In the genomic region with DNA sequence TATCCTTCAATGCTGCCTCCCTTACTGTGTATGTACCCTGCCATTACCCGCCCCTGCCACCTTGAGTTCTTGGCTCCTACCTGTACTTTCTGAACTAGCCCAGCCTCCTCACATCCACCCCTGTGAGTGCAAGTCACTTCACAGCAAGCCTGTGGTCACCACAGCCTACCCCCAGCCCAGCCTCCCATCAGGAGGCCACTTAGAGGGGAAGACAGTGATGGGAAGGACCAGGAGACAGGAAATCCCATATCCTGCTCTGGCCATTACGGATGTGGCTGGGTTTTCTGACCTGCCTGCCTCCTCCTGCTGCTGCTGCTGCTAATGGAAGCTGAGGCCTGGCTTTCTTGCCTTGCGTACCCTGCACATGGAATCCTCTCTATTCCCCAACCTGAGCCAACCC, we compare ENCODE assay signal across 8 mouse cellular contexts. TPM values are rescaled to one million over a fixed set of nuclear protein-coding genes. Genes with fewer than 3 reads are reported as not detected.
DNase-seq lines count a peak whose midpoint lies in the region; ATAC-seq and TF ChIP-seq lines count a peak whose summit lies in the region.

No protein-coding gene starts in this region.

- H3K27me3 ChIP-seq in midbrain, embryonic 14.5 days (ENCODE audit: control insufficient read depth, insufficient read depth, low read length) = no peaks in the 10 kb centered on the region
- no peaks in the 10 kb centered on the region for H3K27me3 ChIP-seq in midbrain, embryonic 15.5 days (replicated peaks)
- no peaks in the 10 kb centered on the region for H3K27me3 ChIP-seq in stomach, postnatal 0 days (ENCODE audit: control insufficient read depth, insufficient read depth, low read length)

- no peak overlapping the region for H3K4me3 ChIP-seq in midbrain, embryonic 14.5 days (replicated peaks; ENCODE audit: low read depth, low read length)
- H3K4me3 ChIP-seq in midbrain, embryonic 15.5 days = no peak overlapping the region
- H3K4me3 ChIP-seq in stomach, postnatal 0 days (ENCODE audit: low read depth, low read length) = no peak overlapping the region

- H3K36me3 ChIP-seq in midbrain, embryonic 14.5 days (ENCODE audit: control insufficient read depth, insufficient read depth, low read length) = no peaks in the 10 kb centered on the region
- H3K36me3 ChIP-seq in midbrain, embryonic 15.5 days (replicated peaks) = no peaks in the 10 kb centered on the region
- no peaks in the 10 kb centered on the region; the same call in 1 of the 2 replicates for H3K36me3 ChIP-seq in stomach, postnatal 0 days (ENCODE audit: control insufficient read depth, insufficient read depth, low read length)

- no peaks in the 10 kb centered on the region for H3K9me3 ChIP-seq in midbrain, embryonic 14.5 days (ENCODE audit: control insufficient read depth, low read length)
- no peaks in the 10 kb centered on the region for H3K9me3 ChIP-seq in midbrain, embryonic 15.5 days
- no peaks in the 10 kb centered on the region for H3K9me3 ChIP-seq in stomach, postnatal 0 days (ENCODE audit: control insufficient read depth, low read length)

- no peak overlapping the region for H3K9ac ChIP-seq in midbrain, embryonic 14.5 days (replicated peaks; ENCODE audit: low read length)
- no peak overlapping the region for H3K9ac ChIP-seq in midbrain, embryonic 15.5 days
- no peak overlapping the region for H3K9ac ChIP-seq in stomach, postnatal 0 days (ENCODE audit: low read length)

- intact Hi-C loops in heart, postnatal 10 days (cut with DNase I) = no loop called here

- 87% methylated on average over 3 of the region's 3 CpGs for WGBS in midbrain, embryonic 14.5 days
- WGBS in midbrain, embryonic 15.5 days = 80% methylated on average over 3 of the region's 3 CpGs
- WGBS in stomach, postnatal 0 days = 72% methylated on average over 3 of the region's 3 CpGs

- DNase-seq in heart, adult 11 months = peak; percentile 98
- no peak for DNase-seq in heart, postnatal 10 days
- no peak for DNase-seq in midbrain, embryonic 14.5 days
- peak; percentile 59 for DNase-seq in kidney, postnatal 14 days
- no peak for DNase-seq in stomach, postnatal 0 days (ENCODE audit: low spot score)
- no peak for DNase-seq in cerebellum, postnatal 4 days (ENCODE audit: low spot score in 2 of 2)
- DNase-seq in c-Kit-positive CD71-positive TER-119-positive erythroid progenitor cells, embryonic 14.5 days (ENCODE audit: low spot score) = no peak

- no peak for TF ChIP-seq EP300 in stomach, postnatal 0 days (optimal IDR thresholded peaks at IDR 0.05)

- no peak for ATAC-seq in midbrain, embryonic 14.5 days (ENCODE audit: low FRiP score, low TSS enrichment)
- no peak for ATAC-seq in midbrain, embryonic 15.5 days (replicated peaks)
- no peak for ATAC-seq in stomach, postnatal 0 days (ENCODE audit: low FRiP score, low TSS enrichment)

- H3K4me1 ChIP-seq in midbrain, embryonic 14.5 days (ENCODE audit: control insufficient read depth, insufficient read depth, low read length) = no peaks in the 10 kb centered on the region; the same call in 1 of the 2 replicates
- H3K4me1 ChIP-seq in midbrain, embryonic 15.5 days = no peaks in the 10 kb centered on the region
- 0 out of 2 replicates have a peak, but pooled peaks cover 8% of the 10 kb centered on the region for H3K4me1 ChIP-seq in stomach, postnatal 0 days (replicated peaks; ENCODE audit: control insufficient read depth, insufficient read depth)

- H3K27ac ChIP-seq in midbrain, embryonic 14.5 days (replicated peaks; ENCODE audit: low read depth, low read length) = 0 out of 2 replicates have a peak overlapping the region, but pooled peaks have one; percentile 20
- H3K27ac ChIP-seq in midbrain, embryonic 15.5 days = no peak overlapping the region
- 0 out of 2 replicates have a peak overlapping the region, but pooled peaks have one; percentile 61 for H3K27ac ChIP-seq in stomach, postnatal 0 days (replicated peaks)

- no peak overlapping the region for H3K4me2 ChIP-seq in midbrain, embryonic 14.5 days (ENCODE audit: low read length)
- no peak overlapping the region for H3K4me2 ChIP-seq in midbrain, embryonic 15.5 days
- H3K4me2 ChIP-seq in stomach, postnatal 0 days (replicated peaks; ENCODE audit: low read depth) = no peak overlapping the region

- no peak for TF ChIP-seq CTCF in stomach, postnatal 0 days (IDR thresholded peaks at IDR 0.05; ENCODE audit: low read depth)

RNA-seq across cellular contexts. Expression of gene Mfng, which starts 14.8 kb away (rescaled TPM):
- total RNA-seq in heart, postnatal 10 days (2021) = 10 to 100 TPM; 19.3 to 24.0 TPM
- 16.7 and 28.0 TPM in 2 replicates for polyA plus RNA-seq in midbrain, embryonic 14.5 days (2014; fragmentation: Nextera tagmentation; extraction: Ambion mirVana)
- 27.1 and 30.1 TPM in 2 replicates for polyA plus RNA-seq in midbrain, embryonic 15.5 days (2015; fragmentation: Nextera tagmentation; extraction: Ambion mirVana)
- 5.6 and 7.2 TPM in 2 replicates for polyA plus RNA-seq in stomach, postnatal 0 days (2015; fragmentation: Nextera tagmentation; extraction: Ambion mirVana)

RNA-seq across cellular contexts. Expression of gene Card10, which starts 14.8 kb away (rescaled TPM):
- 10 to 100 TPM; 18.8 to 20.4 TPM for total RNA-seq in heart, postnatal 10 days (2021)
- polyA plus RNA-seq in midbrain, embryonic 14.5 days (2014; fragmentation: Nextera tagmentation; extraction: Ambion mirVana) = 1.3 and 1.6 TPM in 2 replicates
- polyA plus RNA-seq in midbrain, embryonic 15.5 days (2015; fragmentation: Nextera tagmentation; extraction: Ambion mirVana) = 2.1 and 2.3 TPM in 2 replicates
- polyA plus RNA-seq in stomach, postnatal 0 days (2015; fragmentation: Nextera tagmentation; extraction: Ambion mirVana) = 2.4 and 2.8 TPM in 2 replicates

RNA-seq across cellular contexts. Expression of gene Cdc42ep1, which starts 54.4 kb away (rescaled TPM):
- 10 to 100 TPM; 63.9 to 68.5 TPM for total RNA-seq in heart, postnatal 10 days (2021)
- 7.8 and 8.8 TPM in 2 replicates for polyA plus RNA-seq in midbrain, embryonic 14.5 days (2014; fragmentation: Nextera tagmentation; extraction: Ambion mirVana)
- 13.1 and 15.7 TPM in 2 replicates for polyA plus RNA-seq in midbrain, embryonic 15.5 days (2015; fragmentation: Nextera tagmentation; extraction: Ambion mirVana)
- 37.7 and 45.4 TPM in 2 replicates for polyA plus RNA-seq in stomach, postnatal 0 days (2015; fragmentation: Nextera tagmentation; extraction: Ambion mirVana)

Comparison
In these comparisons a context has a peak if more than half of its experiments do, and no peak if none do; other contexts are left out.
1. DNase-seq: peak in heart, adult 11 months (single experiment) and kidney, postnatal 14 days (single experiment); none in heart, postnatal 10 days (0 of 2), midbrain, embryonic 14.5 days (single experiment), stomach, postnatal 0 days (single experiment), cerebellum, postnatal 4 days (0 of 2) and c-Kit-positive CD71-positive TER-119-positive erythroid progenitor cells, embryonic 14.5 days (single experiment).